Mouse (Mus musculus): ENCODE measurements around the gene Dennd1a.
"Not testable (repeated sequence)": the region's sequence is repeated elsewhere in the genome, so short reads cannot be mapped to it uniquely, and the experiment has no call there.

Dennd1a gene

GRCm38 (mm10) chr2:37942906-37943305 is 344.3 kb downstream of the Dennd1a start:
- DNase-seq = no peak

- DNase-seq = no peak
Observed at GRCm38 (mm10) chr2:37941741-37942140, 345.4 kb downstream of the Dennd1a start.

- DNase-seq = no peak
Observed at GRCm38 (mm10) chr2:37940845-37941361, 346.3 kb downstream of the Dennd1a start.

GRCm38 (mm10) chr2:37939997-37940396 is 347.2 kb downstream of the Dennd1a start:
- DNase-seq = no peak

GRCm38 (mm10) chr2:37936922-37937321 is 350.3 kb downstream of the Dennd1a start:
- not testable (repeated sequence) for DNase-seq

GRCm38 (mm10) chr2:37932240-37932639 is 354.9 kb downstream of the Dennd1a start:
- no peak for DNase-seq

- no peak for DNase-seq
Observed at GRCm38 (mm10) chr2:37931018-37931930, 355.9 kb downstream of the Dennd1a start.

- no peak for DNase-seq
Observed at GRCm38 (mm10) chr2:37926133-37926503, 361.1 kb downstream of the Dennd1a start.

GRCm38 (mm10) chr2:37925413-37926132 is 361.6 kb downstream of the Dennd1a start:
- DNase-seq = no peak

GRCm38 (mm10) chr2:37908721-37909506 is 378.3 kb downstream of the Dennd1a start:
- peak; percentile 30 for DNase-seq

GRCm38 (mm10) chr2:37908296-37908695 is 378.9 kb downstream of the Dennd1a start:
- no peak for DNase-seq

- DNase-seq = peak; percentile 23
Observed at GRCm38 (mm10) chr2:37906261-37906660, 380.9 kb downstream of the Dennd1a start.

- DNase-seq = no peak
Observed at GRCm38 (mm10) chr2:37903286-37903685, 383.9 kb downstream of the Dennd1a start.

GRCm38 (mm10) chr2:37883214-37883613 is 404.0 kb downstream of the Dennd1a start:
- no peak for DNase-seq

- no peak for DNase-seq
Observed at GRCm38 (mm10) chr2:37881262-37881913, 405.8 kb downstream of the Dennd1a start.

- DNase-seq = no peak
Observed at GRCm38 (mm10) chr2:37879697-37880096, 407.5 kb downstream of the Dennd1a start.

- no peak for DNase-seq
Observed at GRCm38 (mm10) chr2:37872791-37873190, 414.4 kb downstream of the Dennd1a start.

- DNase-seq = no peak
Observed at GRCm38 (mm10) chr2:37869628-37870027, 417.6 kb downstream of the Dennd1a start.

- DNase-seq = no peak
Observed at GRCm38 (mm10) chr2:37867387-37867786, 419.8 kb downstream of the Dennd1a start.

- DNase-seq = no peak
Observed at GRCm38 (mm10) chr2:37857472-37857871, 429.7 kb downstream of the Dennd1a start.

- DNase-seq = no peak
Observed at GRCm38 (mm10) chr2:37856955-37857354, 430.2 kb downstream of the Dennd1a start.

GRCm38 (mm10) chr2:37855226-37855625 is 432.0 kb downstream of the Dennd1a start:
- no peak for DNase-seq

All from right cerebral cortex, postnatal 25 days (tissue).